Mouse (Mus musculus): ENCODE measurements at regions not wholly inside any gene's neighbourhood (a gene's known extent, or its start where the extent isn't known, plus 50 kb on each side); places are given as distances from the start of the nearest gene placed in this dataset.

- Histone ChIP-seq H3K4me1 (ENCODE audit: control insufficient read depth, insufficient read depth, low read length) (no peaks in the 10 kb centered on the region), H3K4me3 (replicated peaks; ENCODE audit: extremely low read depth, low read depth, low read length) (no peak overlapping the region)
- 65% methylated on average over 7 of the region's 7 CpGs for WGBS
- DNase-seq: no peak
- TF ChIP-seq POLR2A (IDR thresholded peaks at IDR 0.05; ENCODE audit: borderline replicate concordance, extremely low read depth, low read depth, low read length) (no peak), CTCF (IDR thresholded peaks at IDR 0.05; ENCODE audit: insufficient read depth, low read length) (no peak)
Measured at GRCm38 (mm10) chr15:94174083-94174482, 291.1 kb downstream of the Adamts20 start.

DNA sequence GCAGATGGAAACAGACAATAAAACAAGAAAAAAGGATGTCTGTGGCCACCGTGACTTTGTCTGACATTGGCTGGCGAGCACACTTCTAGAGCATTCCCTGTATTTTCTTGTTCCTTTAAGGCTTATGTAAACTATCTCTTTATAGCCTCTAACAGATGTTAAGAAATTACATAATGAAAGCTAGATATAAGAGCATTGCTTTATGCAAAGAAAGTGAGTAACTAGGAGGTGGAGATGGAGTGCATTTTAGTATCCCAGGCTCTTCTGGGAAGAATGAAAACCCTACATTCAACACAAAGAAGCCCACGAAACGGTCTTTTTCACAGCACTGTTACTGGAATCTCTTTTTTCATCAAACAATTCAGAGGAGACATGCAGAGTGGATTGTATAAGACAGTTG, 304.4 kb downstream of the Adamts20 start:
- 89% methylated on average over 4 of the region's 4 CpGs for WGBS
- Histone ChIP-seq H3K4me3 (replicated peaks; ENCODE audit: extremely low read depth, low read depth, low read length) (no peak overlapping the region), H3K4me1 (ENCODE audit: control insufficient read depth, insufficient read depth, low read length) (no peaks in the 10 kb centered on the region)
- no peak for TF ChIP-seq POLR2A (IDR thresholded peaks at IDR 0.05; ENCODE audit: borderline replicate concordance, extremely low read depth, low read depth, low read length)
- no peak for TF ChIP-seq CTCF (IDR thresholded peaks at IDR 0.05; ENCODE audit: insufficient read depth, low read length)
- DNase-seq: no peak

DNA sequence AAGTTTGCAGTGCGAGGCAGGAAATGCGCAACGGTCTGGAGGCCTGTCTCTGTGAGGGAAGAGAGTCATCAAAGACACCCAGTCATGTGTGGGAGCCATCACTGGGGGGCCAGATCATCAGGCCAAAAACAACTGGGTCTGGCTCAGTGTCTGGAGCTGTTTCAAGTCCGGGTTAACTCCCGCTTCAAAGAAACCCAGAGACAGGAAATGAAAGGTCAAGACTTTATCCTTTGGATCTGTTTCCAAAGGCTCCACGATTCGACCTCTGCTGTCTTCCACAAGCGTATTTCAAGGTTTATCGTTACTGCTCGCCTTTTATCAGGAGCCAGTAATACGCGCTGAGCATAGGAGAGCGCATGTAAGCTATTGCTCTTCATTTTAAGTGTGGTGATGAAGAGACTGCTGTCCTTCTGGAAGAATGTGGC, 325.7 kb downstream of the Adamts20 start:
- no peaks in the 10 kb centered on the region for H3K4me1 ChIP-seq (ENCODE audit: control insufficient read depth, insufficient read depth, low read length)
- H3K4me3 ChIP-seq (replicated peaks; ENCODE audit: extremely low read depth, low read depth, low read length): no peak overlapping the region
- TF ChIP-seq POLR2A (IDR thresholded peaks at IDR 0.05; ENCODE audit: borderline replicate concordance, extremely low read depth, low read depth, low read length) (no peak), CTCF (IDR thresholded peaks at IDR 0.05; ENCODE audit: insufficient read depth, low read length) (no peak)
- 46% methylated on average over 13 of the region's 13 CpGs for WGBS
- peak; percentile 4 for DNase-seq

- H3K4me3 ChIP-seq (replicated peaks; ENCODE audit: extremely low read depth, low read depth, low read length): no peak overlapping the region
- DNase-seq: no peak
- 76% methylated on average over 27 of the region's 27 CpGs for WGBS
Measured at GRCm38 (mm10) chr15:94137159-94137952, 327.9 kb downstream of the Adamts20 start.

DNA sequence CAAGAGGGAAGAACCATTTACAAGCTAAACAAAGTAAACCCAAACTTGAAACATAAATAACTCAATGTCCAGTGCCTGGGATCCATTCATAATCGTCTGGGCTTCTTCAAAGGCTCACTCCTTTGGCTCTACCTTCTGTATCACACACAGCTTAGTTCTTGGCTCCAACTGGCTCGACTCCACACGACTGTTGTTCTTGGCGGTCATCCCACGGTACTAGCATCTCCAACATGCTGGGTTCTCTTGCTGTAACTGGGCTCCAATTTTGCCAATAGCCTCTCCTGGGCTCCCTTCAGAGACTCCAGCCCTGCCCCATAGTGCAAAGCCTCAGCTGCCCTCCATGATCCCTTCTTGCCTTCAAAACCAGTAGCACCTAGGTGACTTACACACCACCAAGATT, 352.4 kb downstream of the Adamts20 start:
- no peak for TF ChIP-seq CTCF (IDR thresholded peaks at IDR 0.05; ENCODE audit: insufficient read depth, low read length)
- no peak for TF ChIP-seq POLR2A (IDR thresholded peaks at IDR 0.05; ENCODE audit: borderline replicate concordance, extremely low read depth, low read depth, low read length)

More at GRCm38 (mm10) chr15:94137159-94137952, 327.9 kb downstream of the Adamts20 start:
- no peaks in the 10 kb centered on the region for H3K4me1 ChIP-seq (ENCODE audit: control insufficient read depth, insufficient read depth, low read length)
- TF ChIP-seq POLR2A (IDR thresholded peaks at IDR 0.05; ENCODE audit: borderline replicate concordance, extremely low read depth, low read depth, low read length) (no peak), CTCF (IDR thresholded peaks at IDR 0.05; ENCODE audit: insufficient read depth, low read length) (no peak)

DNA sequence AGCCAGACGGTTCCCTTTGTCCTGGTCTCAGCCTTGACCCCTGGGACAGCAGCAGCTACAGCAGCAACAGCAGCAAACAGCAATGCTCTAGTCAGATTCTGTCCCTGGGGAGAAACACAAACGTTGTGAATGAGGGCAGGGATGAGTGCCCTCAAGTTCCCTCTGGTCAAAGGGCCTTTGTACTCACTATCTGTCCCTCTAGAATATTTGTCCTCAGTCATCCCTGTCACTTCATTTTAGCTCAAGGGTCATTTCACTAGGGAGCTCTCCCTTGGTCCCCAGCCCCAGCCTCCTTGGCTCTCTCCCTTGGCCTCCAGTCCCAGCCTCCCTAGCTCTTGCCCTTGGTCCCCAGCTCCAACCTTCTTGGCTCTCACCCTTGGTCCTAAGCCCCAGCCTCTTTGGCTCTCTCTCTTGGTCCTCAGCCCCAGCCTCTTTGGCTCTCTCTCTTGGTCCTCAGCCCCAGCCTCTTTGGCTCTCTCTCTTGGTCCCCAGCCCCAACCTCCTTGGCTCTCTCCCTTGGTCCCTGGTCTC, 358.0 kb downstream of the Adamts20 start:
- no peak overlapping the region for H3K4me3 ChIP-seq (replicated peaks; ENCODE audit: extremely low read depth, low read depth, low read length)
- TF ChIP-seq POLR2A (IDR thresholded peaks at IDR 0.05; ENCODE audit: borderline replicate concordance, extremely low read depth, low read depth, low read length) (no peak), CTCF (IDR thresholded peaks at IDR 0.05; ENCODE audit: insufficient read depth, low read length) (no peak)
- no peak for DNase-seq
- 28% methylated on average over 2 of the region's 2 CpGs for WGBS
- H3K4me1 ChIP-seq (ENCODE audit: control insufficient read depth, insufficient read depth, low read length): no peaks in the 10 kb centered on the region

More for the DNA sequence above, 352.4 kb downstream of the Adamts20 start:
- DNase-seq: no peak
- Histone ChIP-seq H3K4me3 (replicated peaks; ENCODE audit: extremely low read depth, low read depth, low read length) (no peak overlapping the region), H3K4me1 (ENCODE audit: control insufficient read depth, insufficient read depth, low read length) (no peaks in the 10 kb centered on the region)
- WGBS: 65% methylated on average over 5 of the region's 5 CpGs

GRCm38 (mm10) chr15:94090644-94091043, 374.6 kb downstream of the Adamts20 start:
- no peak for DNase-seq
- 80% methylated on average over 5 of the region's 5 CpGs for WGBS
- TF ChIP-seq CTCF (IDR thresholded peaks at IDR 0.05; ENCODE audit: insufficient read depth, low read length) (no peak), POLR2A (IDR thresholded peaks at IDR 0.05; ENCODE audit: borderline replicate concordance, extremely low read depth, low read depth, low read length) (no peak)

DNA sequence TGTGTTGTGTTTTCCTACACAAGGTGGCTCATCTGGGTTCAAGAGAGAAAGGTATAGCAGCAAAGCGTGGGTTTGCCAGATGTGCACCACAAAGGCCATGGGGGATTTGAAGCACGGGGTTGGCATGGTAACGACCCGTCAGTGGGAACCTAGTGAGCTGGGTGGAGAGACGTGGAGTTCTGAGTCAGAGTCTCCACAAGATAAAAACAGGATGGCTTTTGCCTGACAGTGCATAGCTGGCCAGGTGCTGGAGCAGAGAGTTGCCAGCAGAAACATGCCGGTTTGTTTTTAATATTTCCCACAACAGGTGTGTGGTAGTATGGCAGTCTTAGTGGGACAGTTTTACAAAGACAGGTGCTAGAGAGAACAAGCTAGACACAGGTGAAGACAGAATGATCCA, 375.4 kb downstream of the Adamts20 start:
- no peak for DNase-seq
- H3K4me1 ChIP-seq (ENCODE audit: control insufficient read depth, insufficient read depth, low read length): no peaks in the 10 kb centered on the region
- H3K4me3 ChIP-seq (replicated peaks; ENCODE audit: extremely low read depth, low read depth, low read length): no peak overlapping the region
- TF ChIP-seq CTCF (IDR thresholded peaks at IDR 0.05; ENCODE audit: insufficient read depth, low read length) (no peak), POLR2A (IDR thresholded peaks at IDR 0.05; ENCODE audit: borderline replicate concordance, extremely low read depth, low read depth, low read length) (no peak)
- 68% methylated on average over 6 of the region's 6 CpGs for WGBS

More at GRCm38 (mm10) chr15:94090644-94091043, 374.6 kb downstream of the Adamts20 start:
- H3K4me3 ChIP-seq (replicated peaks; ENCODE audit: extremely low read depth, low read depth, low read length): no peak overlapping the region
- no peaks in the 10 kb centered on the region for H3K4me1 ChIP-seq (ENCODE audit: control insufficient read depth, insufficient read depth, low read length)

DNA sequence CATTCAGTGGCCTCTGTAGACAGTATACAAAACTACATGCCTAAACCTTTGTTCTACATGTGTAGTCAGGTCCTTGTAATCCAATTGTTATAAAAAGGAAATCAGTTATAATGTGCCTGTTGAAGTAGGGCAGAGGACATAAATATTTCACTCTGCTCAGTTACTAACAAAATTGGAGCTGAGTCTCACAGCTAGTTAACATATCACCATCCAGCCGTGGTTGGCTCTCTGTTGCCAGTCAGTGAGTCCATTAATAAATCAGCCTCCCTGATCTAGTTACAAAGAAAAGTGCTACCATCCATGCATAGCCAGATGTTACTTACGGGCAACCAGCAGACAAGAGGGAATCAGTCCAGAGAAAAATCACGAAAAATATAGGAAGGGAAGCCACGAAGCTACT, 382.8 kb downstream of the Adamts20 start:
- 85% methylated on average over 4 of the region's 4 CpGs for WGBS
- TF ChIP-seq CTCF (IDR thresholded peaks at IDR 0.05; ENCODE audit: insufficient read depth, low read length): no peak
- no peak for TF ChIP-seq POLR2A (IDR thresholded peaks at IDR 0.05; ENCODE audit: borderline replicate concordance, extremely low read depth, low read depth, low read length)
- Histone ChIP-seq H3K4me3 (replicated peaks; ENCODE audit: extremely low read depth, low read depth, low read length) (no peak overlapping the region), H3K4me1 (ENCODE audit: control insufficient read depth, insufficient read depth, low read length) (no peaks in the 10 kb centered on the region)
- DNase-seq: no peak

GRCm38 (mm10) chr15:94077056-94077455, 388.2 kb downstream of the Adamts20 start:
- DNase-seq: no peak
- H3K4me3 ChIP-seq (replicated peaks; ENCODE audit: extremely low read depth, low read depth, low read length): no peak overlapping the region
- no peaks in the 10 kb centered on the region for H3K4me1 ChIP-seq (ENCODE audit: control insufficient read depth, insufficient read depth, low read length)
- WGBS: 65% methylated on average over 6 of the region's 6 CpGs
- TF ChIP-seq CTCF (IDR thresholded peaks at IDR 0.05; ENCODE audit: insufficient read depth, low read length) (no peak), POLR2A (IDR thresholded peaks at IDR 0.05; ENCODE audit: borderline replicate concordance, extremely low read depth, low read depth, low read length) (no peak)

All from lung, adult 2 months (tissue).